Mouse (Mus musculus) limb, embryonic 13.5 days (tissue): ENCODE measurements around the gene Ssc4d. TPM values are rescaled to one million over a fixed set of nuclear protein-coding genes. Genes with fewer than 3 reads are reported as not detected.

Source experiments
- ATAC-seq: fragments of 200-750 bp; cut with Nextera tagmentation; 2 replicates; pipeline ENCODE4 v1.8.0; 2017; ENCODE audit warnings: low read depth, moderate number of reproducible peaks, moderate TSS enrichment; ENCODE audit not compliant: low FRiP score
- H3K27ac ChIP-seq: fragments of 300-500 bp; sonication (generic); 2 replicates; pipeline ENCODE4 v1.5.1; 2015; ENCODE audit warnings: inconsistent platforms, mild to moderate bottlenecking, moderate library complexity
- H3K27me3 ChIP-seq: fragments of 300-500 bp; sonication (generic); 2 replicates; pipeline ENCODE4 v1.6.1; 2015; ENCODE audit warnings: mild to moderate bottlenecking, inconsistent platforms
- H3K36me3 ChIP-seq: fragments of 300-500 bp; sonication (generic); 2 replicates; pipeline ENCODE4 v1.6.1; 2015; ENCODE audit warnings: inconsistent platforms, mild to moderate bottlenecking, moderate library complexity
- H3K4me1 ChIP-seq: fragments of 300-500 bp; sonication (generic); 2 replicates; pipeline ENCODE4 v1.6.1; 2015; ENCODE audit warnings: inconsistent platforms
- H3K4me2 ChIP-seq: fragments of 300-500 bp; sonication (generic); replicated peaks from 2 replicates; pipeline ENCODE4 v1.6.1; 2015; ENCODE audit warnings: inconsistent platforms, mild to moderate bottlenecking, moderate library complexity
- H3K4me3 ChIP-seq: fragments of 300-500 bp; sonication (generic); 2 replicates; pipeline ENCODE4 v1.5.1; 2015; ENCODE audit warnings: moderate library complexity, mild to moderate bottlenecking, inconsistent platforms
- H3K9ac ChIP-seq: fragments of 300-500 bp; sonication (generic); 2 replicates; pipeline ENCODE4 v1.6.1; 2015; ENCODE audit warnings: mild to moderate bottlenecking, inconsistent platforms
- H3K9me3 ChIP-seq: fragments of 300-500 bp; sonication (generic); 2 replicates; pipeline ENCODE4 v1.6.1; 2016; ENCODE audit warnings: inconsistent platforms
- WGBS: fragments of 180-500 bp; shearing (Covaris S2); methylation state at CpG from one replicate; pipeline ENCODE4 v1.1.7; 2015; 5-methylcytosine and 5-hydroxymethylcytosine counted together
- polyA plus RNA-seq: library from polyadenylated mRNA; unstranded; fragments of >200 nt; fragmentation: Nextera tagmentation; extraction: Ambion mirVana; gene quantifications from 2 replicates; pipeline ENCODE4 v1.2.1, GENCODE M21; 2015

The Ssc4d gene
- polyA plus RNA-seq = 4.4 and 4.5 TPM in 2 replicates

DNA sequence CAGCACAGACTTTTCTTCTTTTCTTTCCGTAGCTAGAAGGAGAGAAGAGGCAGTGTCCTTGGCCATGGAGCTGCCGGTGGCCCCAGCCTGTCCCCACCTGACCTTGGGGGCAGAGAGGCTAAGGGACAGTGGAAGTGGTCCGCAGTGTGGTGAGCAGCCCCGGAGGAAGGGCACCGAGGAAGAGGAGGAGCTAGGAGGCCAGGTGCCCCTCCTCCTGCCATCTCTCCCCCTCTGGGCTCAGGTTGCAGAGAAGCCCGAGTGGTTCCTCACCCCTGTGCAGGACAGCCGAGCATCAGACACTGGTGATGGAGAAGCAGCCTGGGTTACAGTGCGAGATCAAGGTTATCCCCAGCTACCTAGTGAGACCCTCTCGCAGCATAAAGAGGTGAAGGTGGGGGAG is at the start of gene Ssc4d:
Gene Ssc4d, minus strand, starts transcription at position 167 of the 400 bp plus-strand sequence.
- Histone ChIP-seq H3K4me1 (peaks cover 4% of the 10 kb centered on the region), H3K4me2 (peak within 1 kb of the TSS; percentile 49), H3K27ac (no peak within 1 kb of the TSS), H3K9me3 (peaks cover 2% of the 10 kb centered on the region; the same call in 1 of the 2 replicates), H3K27me3 (no peaks in the 10 kb centered on the region), H3K4me3 (peak within 1 kb of the TSS; percentile 30), H3K9ac (0 out of 2 replicates have a peak within 1 kb of the TSS, but pooled peaks have one; percentile 43), H3K36me3 (no peaks in the 10 kb centered on the region)
- WGBS = 11% methylated on average over 9 of the region's 9 CpGs
- ATAC-seq = no peak

DNA sequence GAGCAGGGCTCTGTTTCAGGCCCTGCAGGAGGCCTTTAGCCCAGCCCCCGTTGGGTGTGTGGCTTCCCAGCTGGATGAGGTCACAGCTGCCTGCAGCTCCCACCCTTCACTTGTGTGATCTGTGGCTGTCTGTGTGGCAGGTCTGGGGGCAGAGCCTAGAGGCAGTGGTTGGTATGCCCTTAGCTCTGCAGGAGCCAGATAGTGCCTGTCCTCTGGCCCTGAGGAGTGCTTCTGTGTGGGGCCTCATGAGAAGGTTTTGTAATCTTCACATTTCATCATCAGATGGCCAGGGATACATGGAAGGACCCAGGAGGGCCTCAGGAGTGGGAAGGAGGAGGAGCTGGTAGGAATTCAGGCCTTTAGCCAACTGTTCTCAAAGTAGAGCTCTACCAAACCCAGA is 45.6 kb upstream of the Ssc4d start:
- H3K27me3 ChIP-seq = no peaks in the 10 kb centered on the region
- no peak for ATAC-seq
- WGBS = 19% methylated on average over 1 of the region's 1 CpGs
- no peak overlapping the region for H3K9ac ChIP-seq
- no peak overlapping the region for H3K4me3 ChIP-seq
- peaks cover 21% of the 10 kb centered on the region for H3K4me1 ChIP-seq
- H3K27ac ChIP-seq = no peak overlapping the region
- H3K9me3 ChIP-seq = no peaks in the 10 kb centered on the region
- H3K36me3 ChIP-seq = peaks cover 71% of the 10 kb centered on the region
- H3K4me2 ChIP-seq = no peak overlapping the region

GRCm38 (mm10) chr5:136018726-136019125 is 44.4 kb upstream of the Ssc4d start:
- H3K9ac ChIP-seq = no peak overlapping the region
- H3K4me2 ChIP-seq = no peak overlapping the region
- peaks cover 21% of the 10 kb centered on the region for H3K4me1 ChIP-seq
- peaks cover 72% of the 10 kb centered on the region for H3K36me3 ChIP-seq
- no peak overlapping the region for H3K27ac ChIP-seq
- no peak for ATAC-seq
- H3K27me3 ChIP-seq = no peaks in the 10 kb centered on the region
- no peak overlapping the region for H3K4me3 ChIP-seq
- WGBS = 84% methylated on average over 2 of the region's 2 CpGs
- H3K9me3 ChIP-seq = no peaks in the 10 kb centered on the region

DNA sequence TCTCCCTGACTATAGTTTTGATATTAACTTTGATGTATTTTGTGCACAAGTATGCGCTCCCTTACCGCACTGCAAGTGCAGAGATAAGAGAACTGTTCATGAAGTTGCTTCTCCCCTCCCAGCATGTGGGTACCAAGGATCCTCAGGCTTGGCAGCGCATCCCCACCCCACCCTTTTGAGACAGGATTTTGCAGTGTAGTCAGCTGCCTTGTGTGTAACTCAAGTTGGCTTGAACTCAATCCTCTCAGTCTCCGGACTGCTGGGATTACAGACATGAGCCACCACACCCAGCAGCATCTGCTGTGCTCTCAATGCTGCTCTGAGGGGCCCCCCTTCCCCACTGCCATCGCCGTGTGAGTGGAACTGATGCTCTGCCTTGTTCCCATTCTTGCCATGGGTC is 42.9 kb upstream of the Ssc4d start:
- H3K4me2 ChIP-seq = no peak overlapping the region
- 95% methylated on average over 6 of the region's 6 CpGs for whole genome bisulfite sequencing
- peaks cover 75% of the 10 kb centered on the region for H3K36me3 ChIP-seq
- H3K9me3 ChIP-seq = no peaks in the 10 kb centered on the region
- no peak overlapping the region for H3K9ac ChIP-seq
- H3K27ac ChIP-seq = no peak overlapping the region
- H3K4me1 ChIP-seq = peaks cover 21% of the 10 kb centered on the region
- no peak overlapping the region for H3K4me3 ChIP-seq
- no peak for ATAC-seq
- H3K27me3 ChIP-seq = no peaks in the 10 kb centered on the region

DNA sequence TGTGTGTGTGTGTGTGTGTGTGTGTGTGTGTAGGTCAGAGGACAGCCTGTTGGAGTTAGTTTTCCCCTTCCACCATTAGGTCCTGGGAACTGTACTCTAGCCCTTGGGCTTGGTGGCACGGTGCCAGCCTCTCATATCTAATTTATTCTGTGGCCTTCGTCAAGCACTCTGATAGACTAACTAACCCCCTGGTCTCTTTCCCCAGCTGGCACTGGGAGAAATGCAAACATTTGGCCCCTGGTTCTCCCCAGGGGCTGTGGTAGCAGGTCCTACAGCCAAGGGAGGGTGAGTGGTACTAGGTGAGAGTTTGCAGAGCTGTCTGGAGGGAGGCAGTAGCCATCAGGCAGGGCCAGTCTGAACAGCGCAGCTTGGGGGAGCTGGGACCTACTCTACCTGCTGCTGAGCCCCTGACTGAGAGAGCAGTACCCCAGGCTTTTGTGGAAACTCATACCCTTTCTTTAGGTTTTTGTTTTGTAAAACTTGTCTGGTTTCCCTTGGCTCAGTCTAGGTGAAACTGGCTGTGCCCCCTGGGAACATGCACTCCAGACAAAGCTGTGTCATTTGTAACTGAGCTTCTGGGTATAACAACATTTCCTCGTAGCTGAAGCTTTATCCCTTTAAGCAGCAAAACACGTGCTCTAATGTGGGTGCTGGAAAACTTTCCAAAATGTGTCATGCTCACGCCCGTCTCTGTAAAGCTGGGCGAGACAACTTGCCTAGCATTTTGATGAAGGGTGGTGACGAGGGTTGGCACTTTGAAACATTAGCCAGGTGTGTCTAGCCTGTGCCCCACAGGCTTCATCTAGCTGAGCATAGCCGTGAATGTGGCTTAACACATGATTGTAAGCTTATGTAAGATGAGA is 41.9 kb upstream of the Ssc4d start:
- peaks cover 21% of the 10 kb centered on the region for H3K4me1 ChIP-seq
- peaks cover 75% of the 10 kb centered on the region for H3K36me3 ChIP-seq
- WGBS = 66% methylated on average over 10 of the region's 10 CpGs
- H3K4me2 ChIP-seq = no peak overlapping the region
- H3K9me3 ChIP-seq = no peaks in the 10 kb centered on the region
- no peak overlapping the region; the same call in 1 of the 2 replicates for H3K27ac ChIP-seq
- H3K9ac ChIP-seq = 0 out of 2 replicates have a peak overlapping the region, but pooled peaks have one; percentile 43
- no peak overlapping the region for H3K4me3 ChIP-seq
- no peak for ATAC-seq
- H3K27me3 ChIP-seq = no peaks in the 10 kb centered on the region

- Histone ChIP-seq H3K27ac (peak overlapping the region; percentile 39; the same call in 1 of the 2 replicates), H3K4me2 (no peak overlapping the region), H3K36me3 (peaks cover 74% of the 10 kb centered on the region), H3K27me3 (no peaks in the 10 kb centered on the region), H3K4me3 (no peak overlapping the region), H3K4me1 (peaks cover 21% of the 10 kb centered on the region), H3K9me3 (no peaks in the 10 kb centered on the region), H3K9ac (0 out of 2 replicates have a peak overlapping the region, but pooled peaks have one; percentile 19)
- no peak for ATAC-seq
- WGBS = 78% methylated on average over 10 of the region's 10 CpGs
Observed at GRCm38 (mm10) chr5:136015586-136015985, 41.3 kb upstream of the Ssc4d start.

- Histone ChIP-seq H3K9ac (no peak overlapping the region), H3K27me3 (no peaks in the 10 kb centered on the region), H3K4me3 (no peak overlapping the region), H3K4me2 (no peak overlapping the region), H3K36me3 (peaks cover 74% of the 10 kb centered on the region), H3K9me3 (no peaks in the 10 kb centered on the region), H3K4me1 (peaks cover 19% of the 10 kb centered on the region), H3K27ac (no peak overlapping the region)
- WGBS = 89% methylated on average over 10 of the region's 10 CpGs
- ATAC-seq = no peak
Observed at GRCm38 (mm10) chr5:136014877-136015276, 40.5 kb upstream of the Ssc4d start.

GRCm38 (mm10) chr5:136007745-136008144 is 33.4 kb upstream of the Ssc4d start:
- Histone ChIP-seq H3K4me2 (no peak overlapping the region), H3K27me3 (no peaks in the 10 kb centered on the region), H3K9ac (no peak overlapping the region), H3K36me3 (peaks cover 38% of the 10 kb centered on the region), H3K27ac (no peak overlapping the region), H3K9me3 (no peaks in the 10 kb centered on the region), H3K4me3 (no peak overlapping the region), H3K4me1 (peaks cover 35% of the 10 kb centered on the region)
- 83% methylated on average over 7 of the region's 7 CpGs for WGBS
- ATAC-seq = no peak

DNA sequence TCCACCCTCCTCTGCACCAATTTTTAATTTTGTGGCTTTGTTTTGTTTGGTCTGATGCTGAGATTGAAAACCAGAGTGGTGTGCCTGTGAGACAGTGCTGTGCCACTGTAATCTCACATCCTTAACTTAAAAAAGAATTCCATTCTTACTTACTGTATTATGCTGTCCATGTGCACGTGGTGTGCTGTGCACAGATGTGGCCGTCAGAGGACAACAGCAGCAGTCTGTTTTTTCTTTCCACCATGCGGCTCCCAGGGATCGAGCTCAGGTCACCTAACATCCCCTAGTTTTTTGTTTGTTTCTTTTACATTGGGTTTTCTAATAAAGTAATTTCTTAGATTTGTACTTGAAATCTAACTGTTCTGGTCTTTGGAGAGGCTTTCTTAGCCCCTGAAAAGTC is 30.2 kb upstream of the Ssc4d start:
- no peak for ATAC-seq
- Histone ChIP-seq H3K36me3 (peaks cover 31% of the 10 kb centered on the region), H3K4me1 (peaks cover 41% of the 10 kb centered on the region), H3K4me2 (no peak overlapping the region), H3K9ac (no peak overlapping the region), H3K4me3 (no peak overlapping the region), H3K9me3 (no peaks in the 10 kb centered on the region), H3K27ac (no peak overlapping the region), H3K27me3 (no peaks in the 10 kb centered on the region)
- WGBS = 55% methylated on average over 4 of the region's 4 CpGs

GRCm38 (mm10) chr5:136002751-136003151 is 28.4 kb upstream of the Ssc4d start:
- Histone ChIP-seq H3K27ac (peak overlapping the region; percentile 44; the same call in 1 of the 2 replicates), H3K27me3 (no peaks in the 10 kb centered on the region), H3K9me3 (no peaks in the 10 kb centered on the region), H3K4me1 (peaks cover 41% of the 10 kb centered on the region), H3K4me2 (no peak overlapping the region), H3K9ac (no peak overlapping the region), H3K36me3 (peaks cover 44% of the 10 kb centered on the region), H3K4me3 (no peak overlapping the region)
- WGBS = 11% methylated on average over 3 of the region's 3 CpGs
- no peak for ATAC-seq

DNA sequence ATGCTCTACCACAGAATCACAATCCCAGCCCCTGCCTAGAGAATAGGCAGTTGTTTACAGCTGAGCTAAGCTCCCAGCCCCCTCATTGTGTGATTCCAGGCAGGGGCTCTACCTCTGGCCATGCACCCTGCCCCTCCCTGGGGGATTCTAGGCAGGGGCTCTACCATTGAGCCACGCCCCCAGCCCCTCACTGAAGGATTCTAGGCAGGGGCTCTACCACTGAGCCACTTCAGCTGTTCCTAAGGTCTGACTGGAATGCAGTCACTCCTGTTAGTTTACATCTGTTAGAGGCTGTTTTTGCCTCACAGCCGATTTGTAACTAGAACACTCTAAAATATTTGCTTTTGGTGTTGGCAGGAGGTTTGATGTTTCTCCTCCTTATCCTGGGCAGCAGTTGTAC is 28.0 kb upstream of the Ssc4d start:
- no peak overlapping the region for H3K4me3 ChIP-seq
- H3K27ac ChIP-seq = peak overlapping the region; percentile 44; the same call in 1 of the 2 replicates
- peaks cover 48% of the 10 kb centered on the region for H3K36me3 ChIP-seq
- ATAC-seq = no peak
- no peak overlapping the region for H3K9ac ChIP-seq
- H3K4me1 ChIP-seq = peaks cover 40% of the 10 kb centered on the region
- no peaks in the 10 kb centered on the region for H3K9me3 ChIP-seq
- H3K4me2 ChIP-seq = no peak overlapping the region
- WGBS = 60% methylated on average over 2 of the region's 2 CpGs
- H3K27me3 ChIP-seq = no peaks in the 10 kb centered on the region

DNA sequence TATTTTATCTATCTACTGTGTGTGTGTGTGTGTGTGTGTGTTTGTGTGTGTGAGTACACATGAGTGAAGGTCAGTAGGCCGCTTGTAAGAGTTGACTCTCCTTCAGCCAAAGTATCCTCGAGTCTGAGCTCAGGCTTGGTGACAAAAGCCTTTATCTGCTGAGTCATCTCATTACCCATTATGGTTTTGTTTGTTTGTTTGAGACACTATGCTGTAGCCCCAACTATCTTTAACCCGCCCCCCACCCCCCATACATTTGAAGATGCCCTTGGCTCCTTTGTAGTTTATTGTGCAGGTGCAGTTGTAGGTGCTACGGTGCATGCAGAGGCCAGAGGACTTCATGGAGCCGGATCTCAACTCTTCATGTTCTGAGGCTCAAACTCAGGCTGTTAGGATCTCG is 26.9 kb upstream of the Ssc4d start:
- peaks cover 58% of the 10 kb centered on the region for H3K36me3 ChIP-seq
- H3K4me3 ChIP-seq = no peak overlapping the region
- no peaks in the 10 kb centered on the region for H3K9me3 ChIP-seq
- H3K4me1 ChIP-seq = peaks cover 45% of the 10 kb centered on the region
- H3K9ac ChIP-seq = no peak overlapping the region
- no peak overlapping the region for H3K4me2 ChIP-seq
- 97% methylated on average over 6 of the region's 6 CpGs for WGBS
- no peaks in the 10 kb centered on the region for H3K27me3 ChIP-seq
- H3K27ac ChIP-seq = no peak overlapping the region
- ATAC-seq = no peak
